Mouse (Mus musculus): ENCODE measurements around the gene Olfr572.

Olfr572 gene

DNA sequence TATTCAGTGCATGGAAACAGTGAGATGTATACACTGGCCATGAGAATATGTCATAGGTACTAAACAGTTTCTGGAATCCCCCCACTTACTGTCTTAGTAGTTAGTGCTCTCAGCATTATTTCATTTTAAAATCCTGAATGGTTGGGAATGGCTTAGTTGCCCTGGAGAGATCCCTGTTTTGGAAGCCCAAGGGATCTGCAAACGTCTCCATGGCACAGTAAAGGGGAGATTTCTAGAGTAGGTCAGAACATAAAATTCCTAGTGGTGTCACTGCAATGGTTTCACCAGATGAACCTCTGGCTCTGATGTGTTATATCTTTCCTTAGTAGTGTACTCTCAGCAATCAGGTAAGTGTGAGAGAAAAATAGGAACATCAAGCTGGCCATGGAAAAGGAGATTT is at the start of gene Olfr572:
Gene Olfr572 (plus strand): TSS at position 301 of the 400 bp plus-strand sequence.
- DNase-seq = no peak

GRCm38 (mm10) chr7:102876822-102877221 is 47.4 kb upstream of the Olfr572 start, which contains the start of gene Olfr568:
Olfr568 (plus strand) TSS chr7:102877122.
- no peak for DNase-seq

GRCm38 (mm10) chr7:102890782-102891181 is 33.4 kb upstream of the Olfr572 start, which contains the start of gene Olfr569:
Olfr569 (minus strand) TSS chr7:102890882.
- no peak for DNase-seq

DNA sequence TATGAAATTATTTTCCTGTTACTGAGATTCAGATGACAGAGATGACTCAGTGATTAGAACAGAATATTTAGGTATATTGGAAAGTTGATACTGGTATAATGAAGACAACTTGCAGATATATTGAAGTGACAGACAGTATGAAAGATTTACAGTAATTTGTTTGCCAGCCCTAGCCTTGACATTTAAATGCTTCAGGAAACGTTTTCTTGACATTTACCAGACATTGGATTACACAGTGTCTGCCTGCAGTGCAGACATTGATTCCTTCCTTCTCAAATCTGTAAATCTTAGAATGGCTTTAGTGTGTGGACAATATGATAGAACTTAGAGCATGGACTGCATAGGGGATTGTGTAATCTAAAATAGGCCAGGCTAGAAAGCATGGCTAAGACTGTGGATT is 8.9 kb upstream of the Olfr572 start:
- no peak for DNase-seq

- DNase-seq = no peak
These were observed 7.8 kb upstream of the Olfr572 start for GRCm38 (mm10) chr7:102916405-102916804.

- no peak for DNase-seq
These were observed 7.0 kb upstream of the Olfr572 start, which contains the start of gene Olfr571 for GRCm38 (mm10) chr7:102917032-102917875. Olfr571 (minus strand) TSS chr7:102917536.

DNA sequence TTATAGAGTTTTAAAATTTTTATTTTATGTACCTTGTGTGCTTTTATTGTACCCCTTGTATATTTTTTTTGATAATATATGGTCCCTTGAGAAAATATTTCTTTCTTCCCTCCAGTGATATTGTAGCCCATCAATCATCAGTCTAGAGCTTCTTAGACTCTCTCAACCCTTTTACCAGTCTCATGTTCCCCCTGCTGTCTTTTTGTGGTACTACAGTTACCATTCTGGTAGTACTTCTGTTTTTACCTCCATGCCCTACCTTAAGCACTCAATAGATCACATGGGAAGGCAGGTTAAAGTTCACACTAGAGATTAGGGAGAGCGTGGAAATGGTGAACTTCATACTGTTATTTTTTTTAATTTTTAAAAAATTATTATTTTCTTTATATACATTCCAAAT is 4.6 kb upstream of the Olfr572 start:
- no peak for DNase-seq

GRCm38 (mm10) chr7:102927105-102927504 is 2.9 kb downstream of the Olfr572 start:
- DNase-seq = no peak

DNA sequence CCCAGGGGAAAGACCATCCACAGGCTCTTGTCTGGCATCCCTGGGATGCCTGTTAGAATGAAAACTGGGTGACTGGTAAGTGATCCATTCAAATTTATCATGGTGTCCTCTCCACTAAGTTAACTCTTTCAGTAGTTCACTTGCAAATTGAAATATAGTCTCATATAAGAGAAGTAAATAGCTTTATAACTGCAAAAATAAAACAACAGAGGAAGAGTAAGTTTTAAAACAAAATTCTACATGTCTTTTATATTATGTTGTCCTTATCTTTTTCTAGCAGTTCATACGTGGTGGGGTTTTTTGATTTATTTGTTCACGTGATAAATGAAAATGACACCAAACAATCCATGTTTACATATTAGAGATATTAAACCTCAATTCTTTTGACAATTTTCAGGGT is 18.3 kb downstream of the Olfr572 start, which contains the start of gene Olfr573-ps1:
Gene Olfr573-ps1 (minus strand): TSS at position 101 of the 400 bp plus-strand sequence.
- no peak for DNase-seq

DNA sequence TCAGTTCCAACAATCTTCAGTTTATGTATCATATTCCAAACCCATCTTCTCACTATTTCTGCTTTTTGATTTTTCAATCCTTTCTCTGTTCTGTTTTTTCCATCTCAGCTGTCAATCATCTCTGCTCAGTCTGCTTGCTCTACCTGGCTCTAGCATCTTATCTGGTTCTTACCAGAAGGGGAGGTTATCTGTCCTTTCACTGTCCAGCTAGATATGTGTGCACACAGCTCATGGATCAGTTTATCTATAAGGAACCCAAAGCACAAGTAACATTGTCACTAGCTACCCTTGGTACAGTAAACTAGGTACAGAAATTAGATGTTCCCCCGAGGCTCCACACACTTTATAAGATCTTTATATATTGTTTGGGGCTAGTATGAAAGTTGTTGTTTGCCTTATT is 19.2 kb downstream of the Olfr572 start:
- DNase-seq = no peak

DNA sequence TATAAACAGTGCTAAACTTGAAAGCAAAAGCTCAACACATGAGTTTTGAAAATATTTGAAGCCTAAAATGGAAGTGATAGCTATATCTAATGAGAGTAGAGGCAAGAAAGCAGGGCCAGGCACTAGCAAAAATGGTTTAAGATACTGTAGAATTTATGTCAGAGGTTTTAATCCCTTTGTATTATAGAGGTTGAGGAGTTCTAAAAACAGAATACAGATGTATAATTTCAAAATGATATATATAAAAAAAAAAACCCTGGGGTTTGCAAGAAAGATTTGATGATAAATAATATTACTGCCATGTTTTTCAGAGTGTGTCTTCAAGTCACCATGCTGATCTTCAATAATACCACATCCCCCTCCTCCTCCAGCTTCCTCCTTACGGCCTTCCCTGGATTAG is 24.0 kb downstream of the Olfr572 start, which contains the start of gene Olfr574:
Gene Olfr574 (plus strand): TSS at position 301 of the 400 bp plus-strand sequence.
- DNase-seq = no peak

DNA sequence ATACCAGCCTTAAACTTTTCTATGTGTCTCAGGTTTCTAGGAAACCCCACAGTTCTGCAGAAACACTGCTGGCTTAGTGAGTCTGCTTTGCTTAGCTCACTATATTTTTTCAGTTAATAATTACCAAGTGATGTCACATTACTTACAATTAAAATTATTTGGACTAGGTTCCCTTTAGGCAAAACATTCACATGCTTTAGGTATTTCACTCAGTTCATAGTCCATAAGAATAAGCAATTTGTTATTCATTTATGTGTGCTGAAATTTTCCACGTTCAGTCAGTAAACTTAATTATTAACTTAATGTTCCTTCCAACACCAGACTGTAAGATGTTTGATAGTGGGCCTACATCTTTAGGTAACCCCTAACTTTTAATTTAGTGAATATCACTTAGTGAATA is 26.5 kb downstream of the Olfr572 start:
- DNase-seq = no peak

DNA sequence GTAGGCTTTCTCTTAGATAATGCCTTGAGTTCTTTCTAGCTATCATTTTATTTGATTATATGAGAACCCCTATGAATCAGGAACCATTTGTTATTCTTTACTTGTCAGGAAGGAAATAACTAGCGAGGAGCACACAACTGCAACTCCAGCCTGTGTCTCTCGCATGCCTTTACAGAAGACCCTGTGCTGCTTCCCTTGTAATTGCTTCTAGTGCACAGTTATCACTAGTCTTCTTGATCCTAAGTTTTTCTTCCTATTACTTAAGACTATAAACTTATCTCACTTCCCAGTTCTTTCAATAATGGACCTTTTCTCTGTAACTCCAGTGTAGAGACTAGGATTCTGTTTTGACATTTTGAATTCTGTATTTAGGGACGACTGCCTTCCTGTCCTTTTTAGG is 33.9 kb downstream of the Olfr572 start:
- DNase-seq = no peak

GRCm38 (mm10) chr7:102958593-102958992 is 34.4 kb downstream of the Olfr572 start, which contains the start of gene Olfr575:
Olfr575 (minus strand) TSS chr7:102958775.
- no peak for DNase-seq

- no peak for DNase-seq
These were observed 38.2 kb downstream of the Olfr572 start, which contains the start of gene Olfr576 for GRCm38 (mm10) chr7:102962360-102962759. Olfr576 (plus strand) TSS chr7:102962660.

- no peak for DNase-seq
These were observed 50.2 kb downstream of the Olfr572 start for GRCm38 (mm10) chr7:102974399-102974798.

GRCm38 (mm10) chr7:102975843-102976242 is 51.6 kb downstream of the Olfr572 start, which contains the start of gene Olfr577:
Olfr577 (minus strand) TSS chr7:102975943.
- DNase-seq = no peak

Data from right cerebral cortex, postnatal 14 days (tissue).